Mouse (Mus musculus) kidney, adult 2 months (tissue): Measurements from ENCODE around the gene Limd1.

ENCODE experiments used
- CTCF ChIP-seq: fragments of 200-500 bp; conservative IDR thresholded peaks from 2 replicates; pipeline ENCODE4 v1.5.1; 2011; ENCODE audit warnings: low read depth, mild to moderate bottlenecking, control low read depth, low read length, moderate library complexity, mixed read lengths; ENCODE audit not compliant: insufficient read depth, insufficient read length
- POLR2A ChIP-seq: fragments of 200-500 bp; IDR thresholded peaks from one replicate; pipeline ENCODE4 v1.6.1; 2011; ENCODE audit warnings: low read depth, low read length, control low read depth

DNA sequence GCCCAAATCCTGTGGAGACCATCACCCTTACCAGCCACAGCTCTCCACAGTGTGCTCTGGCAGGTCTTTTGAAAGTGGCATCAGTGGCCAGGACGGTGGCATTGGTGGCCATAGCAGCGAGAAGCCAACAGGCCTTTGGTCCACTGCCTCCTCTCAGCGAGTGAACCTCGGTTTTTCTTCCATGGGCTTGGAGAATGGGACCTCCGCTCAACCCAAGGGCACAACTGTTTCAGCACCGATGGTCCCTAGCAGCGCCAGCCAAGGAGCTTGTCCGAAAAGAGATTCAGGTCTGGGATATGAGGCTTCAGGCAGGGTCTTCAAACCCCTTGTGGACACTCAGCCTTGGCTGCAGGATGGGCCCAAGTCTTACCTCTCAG is 1.4 kb downstream of the Limd1 start:
- TF ChIP-seq CTCF: no peak
- TF ChIP-seq POLR2A: no peak
